Mouse (Mus musculus) stomach, postnatal 0 days (tissue): Measurements from ENCODE around the gene Msi2. TPM values are rescaled to one million over a fixed set of nuclear protein-coding genes. Genes with fewer than 3 reads are reported as not detected.

Experiments
- ATAC-seq: fragments of 200-750 bp; cut with Nextera tagmentation; 2 replicates; pipeline ENCODE4 v1.8.0; 2017; ENCODE audit not compliant: low FRiP score, low TSS enrichment
- DNase-seq: peaks from one replicate; pipeline ENCODE4 v3.0.0-alpha.2; 2016; ENCODE audit warnings: low spot score
- H3K27ac ChIP-seq: fragments of 300-500 bp; sonication (generic); replicated peaks from 2 replicates; pipeline ENCODE4 v1.5.1; 2014; ENCODE audit warnings: mild to moderate bottlenecking, control low read depth
- H3K27me3 ChIP-seq: fragments of 300-500 bp; sonication (generic); 2 replicates; pipeline ENCODE4 v1.6.1; 2014; ENCODE audit warnings: low read length; ENCODE audit not compliant: control insufficient read depth, insufficient read depth
- H3K36me3 ChIP-seq: fragments of 300-500 bp; sonication (generic); 2 replicates; pipeline ENCODE4 v1.6.1; 2014; ENCODE audit warnings: low read length, mixed read lengths; ENCODE audit not compliant: control insufficient read depth, insufficient read depth
- H3K4me1 ChIP-seq: fragments of 300-500 bp; sonication (generic); replicated peaks from 2 replicates; pipeline ENCODE4 v1.6.1; 2014; ENCODE audit warnings: antibody characterized with exemption; ENCODE audit not compliant: control insufficient read depth, insufficient read depth
- H3K4me2 ChIP-seq: fragments of 300-500 bp; sonication (generic); replicated peaks from 2 replicates; pipeline ENCODE4 v1.6.1; 2014; ENCODE audit warnings: low read depth, mild to moderate bottlenecking, control low read depth, moderate library complexity
- H3K4me3 ChIP-seq: fragments of 300-500 bp; sonication (generic); 2 replicates; pipeline ENCODE4 v1.5.1; 2014; ENCODE audit warnings: low read depth, low read length, control low read depth
- H3K9ac ChIP-seq: fragments of 300-500 bp; sonication (generic); 2 replicates; pipeline ENCODE4 v1.6.1; 2014; ENCODE audit warnings: mild to moderate bottlenecking, low read length, control low read depth, mixed read lengths
- H3K9me3 ChIP-seq: fragments of 300-500 bp; sonication (generic); 2 replicates; pipeline ENCODE4 v1.6.1; 2016; ENCODE audit warnings: low read length; ENCODE audit not compliant: control insufficient read depth
- CTCF ChIP-seq: IDR thresholded peaks from 2 replicates; pipeline ENCODE4 v1.5.1; 2016; ENCODE audit warnings: antibody characterized with exemption, low read depth, mild to moderate bottlenecking, moderate library complexity
- EP300 ChIP-seq: optimal IDR thresholded peaks from 2 replicates; pipeline ENCODE3; 2016; ENCODE audit warnings: antibody characterized with exemption
- WGBS: fragments of 180-500 bp; shearing (Covaris S2); extraction: QIAGEN DNeasy Blood & Tissue Kit; methylation state at CpG from one replicate; pipeline ENCODE4 v1.1.7; 2014; 5-methylcytosine and 5-hydroxymethylcytosine counted together
- polyA plus RNA-seq: library from polyadenylated mRNA; unstranded; fragments of >200 nt; fragmentation: Nextera tagmentation; extraction: Ambion mirVana; gene quantifications from 2 replicates; pipeline ENCODE4 v1.2.1, GENCODE M21; 2015

Msi2 gene
- polyA plus RNA-seq, 1 experiment from 2014 or later: 6.7 TPM

- Histone ChIP-seq H3K4me1 (no peaks in the 10 kb centered on the region; the same call in 1 of the 2 replicates), H3K27ac (no peak overlapping the region), H3K36me3 (no peaks in the 10 kb centered on the region), H3K4me3 (no peak overlapping the region), H3K9ac (no peak overlapping the region), H3K27me3 (no peaks in the 10 kb centered on the region), H3K9me3 (no peaks in the 10 kb centered on the region), H3K4me2 (no peak overlapping the region)
- 56% methylated on average over 11 of the region's 11 CpGs for WGBS
- ATAC-seq (no peak), DNase-seq (no peak)
- no peak for TF ChIP-seq CTCF
- TF ChIP-seq EP300: no peak
Observed at GRCm38 (mm10) chr11:88534331-88534929, 183.9 kb downstream of the Msi2 start.

- no peaks in the 10 kb centered on the region for H3K27me3 ChIP-seq
- ATAC-seq (peak; percentile 70), DNase-seq (no peak)
- peaks cover 7% of the 10 kb centered on the region; the same call in 1 of the 2 replicates for H3K4me1 ChIP-seq
- TF ChIP-seq EP300 (no peak), CTCF (no peak)
- no peaks in the 10 kb centered on the region for H3K9me3 ChIP-seq
- no peak overlapping the region for H3K27ac ChIP-seq
- H3K4me3 ChIP-seq: no peak overlapping the region
- WGBS: 39% methylated on average over 2 of the region's 2 CpGs
- no peaks in the 10 kb centered on the region for H3K36me3 ChIP-seq
- H3K9ac ChIP-seq: no peak overlapping the region
- no peak overlapping the region for H3K4me2 ChIP-seq
Observed at GRCm38 (mm10) chr11:88532016-88532415, 186.3 kb downstream of the Msi2 start.

GRCm38 (mm10) chr11:88530032-88530431 is 188.3 kb downstream of the Msi2 start:
- Histone ChIP-seq H3K27me3 (no peaks in the 10 kb centered on the region), H3K4me2 (no peak overlapping the region), H3K4me1 (peaks cover 8% of the 10 kb centered on the region), H3K9ac (no peak overlapping the region), H3K27ac (no peak overlapping the region), H3K36me3 (no peaks in the 10 kb centered on the region), H3K4me3 (no peak overlapping the region), H3K9me3 (no peaks in the 10 kb centered on the region)
- WGBS: 84% methylated on average over 4 of the region's 4 CpGs
- DNase-seq: no peak
- no peak for ATAC-seq
- TF ChIP-seq EP300: no peak
- no peak for TF ChIP-seq CTCF

GRCm38 (mm10) chr11:88528522-88529101 is 189.7 kb downstream of the Msi2 start:
- no peak overlapping the region for H3K9ac ChIP-seq
- H3K9me3 ChIP-seq: no peaks in the 10 kb centered on the region
- no peak overlapping the region for H3K4me2 ChIP-seq
- no peaks in the 10 kb centered on the region for H3K27me3 ChIP-seq
- TF ChIP-seq CTCF (no peak), EP300 (no peak)
- H3K4me1 ChIP-seq: peaks cover 14% of the 10 kb centered on the region
- ATAC-seq: no peak
- 0 out of 2 replicates have a peak overlapping the region, but pooled peaks have one; percentile 58 for H3K27ac ChIP-seq
- 23% methylated on average over 8 of the region's 8 CpGs for WGBS
- DNase-seq: no peak
- H3K4me3 ChIP-seq: no peak overlapping the region
- no peaks in the 10 kb centered on the region for H3K36me3 ChIP-seq

- no peak overlapping the region for H3K4me2 ChIP-seq
- H3K27ac ChIP-seq: no peak overlapping the region
- no peak for DNase-seq
- H3K27me3 ChIP-seq: no peaks in the 10 kb centered on the region
- H3K4me3 ChIP-seq: no peak overlapping the region
- no peak for TF ChIP-seq CTCF
- no peak for TF ChIP-seq EP300
- WGBS: 50% methylated on average over 7 of the region's 7 CpGs
- H3K9me3 ChIP-seq: no peaks in the 10 kb centered on the region
- H3K9ac ChIP-seq: no peak overlapping the region
- peaks cover 14% of the 10 kb centered on the region for H3K4me1 ChIP-seq
- ATAC-seq: no peak
- no peaks in the 10 kb centered on the region for H3K36me3 ChIP-seq
Observed at GRCm38 (mm10) chr11:88526711-88527110, 191.6 kb downstream of the Msi2 start.
